In the genomic region with DNA sequence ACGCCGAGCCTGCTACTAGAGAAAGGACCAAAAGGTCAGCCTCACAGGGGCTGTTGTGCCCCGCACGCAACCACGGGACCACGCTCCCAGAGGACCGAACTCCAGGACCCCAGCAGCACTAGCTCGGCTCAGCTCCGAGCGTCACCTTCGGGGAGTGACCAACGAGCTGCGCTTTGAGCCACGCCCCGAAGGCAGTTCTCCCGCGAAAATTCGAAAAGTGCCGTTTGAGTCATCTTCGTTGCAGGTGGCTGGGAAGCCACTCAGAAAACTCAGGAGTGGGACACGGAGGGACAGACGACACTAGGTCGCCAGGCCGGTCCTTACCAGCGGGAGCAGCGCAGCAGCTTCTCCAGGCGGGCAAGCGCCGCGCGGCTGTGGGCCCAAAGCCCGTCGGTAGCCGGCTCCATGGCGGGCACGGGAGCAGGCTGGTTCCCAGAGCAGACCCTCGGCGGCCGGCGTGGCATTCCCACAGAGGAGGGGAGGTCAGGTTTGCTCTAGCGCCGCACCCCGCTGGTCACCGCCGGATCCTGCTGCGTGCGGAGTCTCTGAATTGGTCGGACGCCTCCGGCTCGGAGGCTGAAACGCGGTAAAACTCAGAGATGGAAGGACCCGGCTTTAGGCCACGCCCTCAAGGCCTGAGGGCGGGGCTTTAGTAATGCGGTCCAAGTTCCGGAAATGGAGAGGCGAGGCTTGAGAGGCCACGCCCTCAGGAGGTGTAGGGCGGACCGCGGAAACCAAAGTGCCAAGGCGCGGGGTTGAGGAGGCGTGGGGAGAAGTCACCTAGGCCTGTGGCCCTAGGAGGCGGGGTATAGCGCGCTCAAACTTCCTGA, we compare ENCODE assay signal across 7 mouse cellular contexts. TPM values are rescaled to one million over a fixed set of nuclear protein-coding genes. Genes with fewer than 3 reads are reported as not detected.
A peak's percentile ranks its signal among the peaks of the same experiment; 100 is the strongest.
DNase-seq lines count a peak whose midpoint lies in the region; ATAC-seq lines count a peak whose summit lies in the region.

TSS of gene Bard1 (minus strand) at position 803 of the 830 bp plus-strand sequence.

- no peaks in the 10 kb centered on the region for H3K27me3 ChIP-seq in embryonic facial prominence, embryonic 12.5 days
- no peaks in the 10 kb centered on the region for H3K27me3 ChIP-seq in limb, embryonic 11.5 days (ENCODE audit: control insufficient read depth, insufficient read depth, low read length)
- no peaks in the 10 kb centered on the region for H3K27me3 ChIP-seq in midbrain, embryonic 14.5 days (ENCODE audit: control insufficient read depth, insufficient read depth, low read length)

- ATAC-seq in embryonic facial prominence, embryonic 12.5 days (ENCODE audit: insufficient number of reproducible peaks, insufficient read depth, low FRiP score, low TSS enrichment): peak; percentile 96
- ATAC-seq in limb, embryonic 11.5 days (ENCODE audit: insufficient number of reproducible peaks, low FRiP score, low TSS enrichment, low read depth): peak; percentile 97
- ATAC-seq in midbrain, embryonic 14.5 days (ENCODE audit: low FRiP score, low TSS enrichment): peak; percentile 90

- peak within 1 kb of the TSS; percentile 76 for H3K27ac ChIP-seq in embryonic facial prominence, embryonic 12.5 days
- peak within 1 kb of the TSS; percentile 60 for H3K27ac ChIP-seq in limb, embryonic 11.5 days (replicated peaks; ENCODE audit: low read depth, low read length)
- H3K27ac ChIP-seq in midbrain, embryonic 14.5 days (replicated peaks; ENCODE audit: low read depth, low read length): 0 out of 2 replicates have a peak within 1 kb of the TSS, but pooled peaks have one; percentile 20

- H3K9me3 ChIP-seq in embryonic facial prominence, embryonic 12.5 days: no peaks in the 10 kb centered on the region
- no peaks in the 10 kb centered on the region for H3K9me3 ChIP-seq in limb, embryonic 11.5 days (ENCODE audit: control insufficient read depth, low read length)
- H3K9me3 ChIP-seq in midbrain, embryonic 14.5 days (ENCODE audit: control insufficient read depth, low read length): no peaks in the 10 kb centered on the region

- under 1% methylated on average over 69 of the region's 69 CpGs for WGBS in embryonic facial prominence, embryonic 12.5 days
- WGBS in limb, embryonic 11.5 days: under 1% methylated on average over 69 of the region's 69 CpGs
- under 1% methylated on average over 69 of the region's 69 CpGs for WGBS in midbrain, embryonic 14.5 days

- peak within 1 kb of the TSS; percentile 84 for H3K4me3 ChIP-seq in embryonic facial prominence, embryonic 12.5 days
- peak within 1 kb of the TSS; percentile 63 for H3K4me3 ChIP-seq in limb, embryonic 11.5 days (ENCODE audit: low read depth, low read length)
- H3K4me3 ChIP-seq in midbrain, embryonic 14.5 days (replicated peaks; ENCODE audit: low read depth, low read length): peak within 1 kb of the TSS; percentile 73

- H3K4me1 ChIP-seq in embryonic facial prominence, embryonic 12.5 days: 0 out of 2 replicates have a peak, but pooled peaks cover 8% of the 10 kb centered on the region
- H3K4me1 ChIP-seq in limb, embryonic 11.5 days (ENCODE audit: control insufficient read depth, insufficient read depth, low read length): peaks cover 3% of the 10 kb centered on the region; the same call in 1 of the 2 replicates
- no peaks in the 10 kb centered on the region for H3K4me1 ChIP-seq in midbrain, embryonic 14.5 days (ENCODE audit: control insufficient read depth, insufficient read depth, low read length)

- H3K9ac ChIP-seq in embryonic facial prominence, embryonic 12.5 days: peak within 1 kb of the TSS; percentile 60
- peak within 1 kb of the TSS; percentile 68 for H3K9ac ChIP-seq in limb, embryonic 11.5 days (ENCODE audit: low read length)
- H3K9ac ChIP-seq in midbrain, embryonic 14.5 days (replicated peaks; ENCODE audit: low read length): peak within 1 kb of the TSS; percentile 54

- H3K36me3 ChIP-seq in embryonic facial prominence, embryonic 12.5 days: no peaks in the 10 kb centered on the region
- H3K36me3 ChIP-seq in limb, embryonic 11.5 days (ENCODE audit: control insufficient read depth, insufficient read depth, low read length): no peaks in the 10 kb centered on the region
- no peaks in the 10 kb centered on the region for H3K36me3 ChIP-seq in midbrain, embryonic 14.5 days (ENCODE audit: control insufficient read depth, insufficient read depth, low read length)

- H3K4me2 ChIP-seq in embryonic facial prominence, embryonic 12.5 days (replicated peaks): peak within 1 kb of the TSS; percentile 59
- H3K4me2 ChIP-seq in limb, embryonic 11.5 days (ENCODE audit: low read depth, severe bottlenecking): peak within 1 kb of the TSS; percentile 55
- H3K4me2 ChIP-seq in midbrain, embryonic 14.5 days (ENCODE audit: low read length): peak within 1 kb of the TSS; percentile 91

- DNase-seq in adrenal gland, postnatal 25 days: peak; percentile 94
- peak; percentile 100 for DNase-seq in heart, adult 11 months
- peak; percentile 95 for DNase-seq in kidney, adult 18-20 months
- peak; percentile 95 for DNase-seq in limb, embryonic 11.5 days (ENCODE audit: low spot score)
- peak; percentile 92 for DNase-seq in midbrain, embryonic 14.5 days
- peak; percentile 95 to 98 for DNase-seq in spleen, adult 18-20 months

RNA-seq across cellular contexts. Expression of gene Bard1, which starts in this region (rescaled TPM):
- total RNA-seq in adrenal gland, postnatal 25 days (2021): 2.5 and 2.7 TPM in 2 replicates
- 2.6 and 2.8 TPM in 2 replicates for polyA plus RNA-seq in embryonic facial prominence, embryonic 12.5 days (2016; fragmentation: Nextera tagmentation; extraction: Ambion mirVana)
- 3.1 and 3.2 TPM in 2 replicates for polyA plus RNA-seq in limb, embryonic 11.5 days (2014; fragmentation: Nextera tagmentation; extraction: Ambion mirVana)
- 0.90 and 0.99 TPM in 2 replicates for polyA plus RNA-seq in midbrain, embryonic 14.5 days (2014; fragmentation: Nextera tagmentation; extraction: Ambion mirVana)

Comparison
In these comparisons a context has a peak if more than half of its experiments do, and no peak if none do; other contexts are left out.
1. Peak in every context shown above with its lines: DNase-seq, ATAC-seq, H3K4me3 ChIP-seq and H3K27ac ChIP-seq.
2. Peak in DNase-seq, ATAC-seq, H3K4me3 ChIP-seq, H3K27ac ChIP-seq, H3K9ac ChIP-seq and H3K4me2 ChIP-seq in midbrain, embryonic 14.5 days; RNA of the gene not detected or under 1 TPM.
3. H3K27ac ChIP-seq: peak in every context shown above with its lines; median percentile 76 in embryonic facial prominence, embryonic 12.5 days; 60 in limb, embryonic 11.5 days; 20 in midbrain, embryonic 14.5 days.